Mouse (Mus musculus) megakaryocyte, embryonic 14.5 days (primary cell): ENCODE data around the gene Rasgrf1. TPM values are rescaled to one million over a fixed set of nuclear protein-coding genes. Genes with fewer than 3 reads are reported as not detected.

Source experiments
- H3K27me3 ChIP-seq: replicated peaks from 2 replicates; pipeline ENCODE3; 2012; ENCODE audit warnings: inconsistent platforms
- H3K36me3 ChIP-seq: replicated peaks from 2 replicates; pipeline ENCODE3; 2012; ENCODE audit warnings: low read length, inconsistent platforms, mixed read lengths
- H3K4me1 ChIP-seq: 2 replicates; pipeline ENCODE4 v1.6.1; 2012; ENCODE audit warnings: inconsistent platforms
- H3K4me3 ChIP-seq: replicated peaks from 2 replicates; pipeline ENCODE3; 2012; ENCODE audit warnings: moderate library complexity, mild to moderate bottlenecking, inconsistent platforms
- H3K9me3 ChIP-seq: 2 replicates; pipeline ENCODE4 v1.6.1; 2012; ENCODE audit warnings: inconsistent platforms
- FLI1 ChIP-seq: IDR thresholded peaks from 2 replicates; pipeline ENCODE4 v1.6.1; 2012; ENCODE audit warnings: low read length, inconsistent platforms, mixed read lengths
- GATA1 ChIP-seq: IDR thresholded peaks from 3 replicates; pipeline ENCODE4 v1.6.1; 2012; ENCODE audit warnings: mixed read lengths, low read length, inconsistent platforms, borderline replicate concordance
- polyA plus RNA-seq: library from polyadenylated mRNA; stranded (reverse); fragments of >175 nt; gene quantifications from 2 replicates; pipeline ENCODE4 v1.2.3, GENCODE M21; 2012; ENCODE audit warnings: low replicate concordance; ENCODE audit not compliant: insufficient read depth

Gene Rasgrf1
- polyA plus RNA-seq, 1 experiment = not detected

GRCm38 (mm10) chr9:89979248-89979647, 69.5 kb downstream of the Rasgrf1 start:
- TF ChIP-seq FLI1 = no peak
- TF ChIP-seq GATA1 = no peak
- H3K4me3 ChIP-seq = no peak overlapping the region
- no peaks in the 10 kb centered on the region for H3K4me1 ChIP-seq
- no peaks in the 10 kb centered on the region for H3K36me3 ChIP-seq
- no peaks in the 10 kb centered on the region for H3K9me3 ChIP-seq
- H3K27me3 ChIP-seq = peaks cover 3% of the 10 kb centered on the region

GRCm38 (mm10) chr9:89982256-89982655, 72.5 kb downstream of the Rasgrf1 start:
- TF ChIP-seq FLI1 (no peak), GATA1 (no peak)
- H3K9me3 ChIP-seq = peaks cover 4% of the 10 kb centered on the region; the same call in 1 of the 2 replicates
- no peaks in the 10 kb centered on the region for H3K27me3 ChIP-seq
- no peaks in the 10 kb centered on the region for H3K4me1 ChIP-seq
- no peaks in the 10 kb centered on the region for H3K36me3 ChIP-seq
- H3K4me3 ChIP-seq = no peak overlapping the region

- Histone ChIP-seq H3K4me3 (no peak overlapping the region), H3K36me3 (no peaks in the 10 kb centered on the region), H3K4me1 (no peaks in the 10 kb centered on the region), H3K9me3 (peaks cover 4% of the 10 kb centered on the region; the same call in 1 of the 2 replicates), H3K27me3 (no peaks in the 10 kb centered on the region)
- TF ChIP-seq GATA1 (no peak), FLI1 (no peak)
These were observed 78.3 kb downstream of the Rasgrf1 start for GRCm38 (mm10) chr9:89988053-89988452.

GRCm38 (mm10) chr9:89988811-89989528, 79.3 kb downstream of the Rasgrf1 start:
- peaks cover 4% of the 10 kb centered on the region; the same call in 1 of the 2 replicates for H3K9me3 ChIP-seq
- no peaks in the 10 kb centered on the region for H3K4me1 ChIP-seq
- no peaks in the 10 kb centered on the region for H3K36me3 ChIP-seq
- TF ChIP-seq GATA1 (no peak), FLI1 (no peak)
- no peaks in the 10 kb centered on the region for H3K27me3 ChIP-seq
- H3K4me3 ChIP-seq = no peak overlapping the region

GRCm38 (mm10) chr9:90006432-90006831, 96.7 kb downstream of the Rasgrf1 start:
- TF ChIP-seq GATA1 (no peak), FLI1 (no peak)
- H3K4me3 ChIP-seq = no peak overlapping the region
- H3K36me3 ChIP-seq = no peaks in the 10 kb centered on the region
- H3K4me1 ChIP-seq = peaks cover 8% of the 10 kb centered on the region
- H3K27me3 ChIP-seq = peaks cover 5% of the 10 kb centered on the region
- no peaks in the 10 kb centered on the region for H3K9me3 ChIP-seq

- peaks cover 5% of the 10 kb centered on the region for H3K27me3 ChIP-seq
- TF ChIP-seq GATA1 (no peak), FLI1 (no peak)
- H3K4me3 ChIP-seq = no peak overlapping the region
- peaks cover 4% of the 10 kb centered on the region for H3K4me1 ChIP-seq
- H3K9me3 ChIP-seq = no peaks in the 10 kb centered on the region
- no peaks in the 10 kb centered on the region for H3K36me3 ChIP-seq
These were observed 97.4 kb downstream of the Rasgrf1 start for GRCm38 (mm10) chr9:90007094-90007493.

- Histone ChIP-seq H3K36me3 (no peaks in the 10 kb centered on the region), H3K4me1 (no peaks in the 10 kb centered on the region), H3K27me3 (peaks cover 5% of the 10 kb centered on the region), H3K4me3 (no peak overlapping the region), H3K9me3 (no peaks in the 10 kb centered on the region)
- TF ChIP-seq GATA1 (no peak), FLI1 (no peak)
These were observed 98.4 kb downstream of the Rasgrf1 start for GRCm38 (mm10) chr9:90008138-90008537.

GRCm38 (mm10) chr9:90011849-90012248, 102.1 kb downstream of the Rasgrf1 start:
- no peak for TF ChIP-seq FLI1
- TF ChIP-seq GATA1 = no peak
- Histone ChIP-seq H3K36me3 (no peaks in the 10 kb centered on the region), H3K4me1 (no peaks in the 10 kb centered on the region), H3K27me3 (peaks cover 4% of the 10 kb centered on the region), H3K4me3 (no peak overlapping the region), H3K9me3 (peaks cover 7% of the 10 kb centered on the region; the same call in 1 of the 2 replicates)

GRCm38 (mm10) chr9:90014649-90015048, 104.9 kb downstream of the Rasgrf1 start:
- Histone ChIP-seq H3K4me1 (no peaks in the 10 kb centered on the region), H3K9me3 (peaks cover 10% of the 10 kb centered on the region; the same call in 1 of the 2 replicates), H3K4me3 (no peak overlapping the region), H3K36me3 (no peaks in the 10 kb centered on the region), H3K27me3 (peaks cover 5% of the 10 kb centered on the region)
- TF ChIP-seq FLI1 (no peak), GATA1 (no peak)

GRCm38 (mm10) chr9:90016204-90016603, 106.5 kb downstream of the Rasgrf1 start:
- Histone ChIP-seq H3K9me3 (peaks cover 10% of the 10 kb centered on the region; the same call in 1 of the 2 replicates), H3K27me3 (peaks cover 12% of the 10 kb centered on the region), H3K4me3 (no peak overlapping the region), H3K36me3 (no peaks in the 10 kb centered on the region), H3K4me1 (no peaks in the 10 kb centered on the region)
- TF ChIP-seq FLI1 (no peak), GATA1 (no peak)
